Mouse (Mus musculus) midbrain, postnatal 0 days (tissue): Measurements from ENCODE around the gene Chd6. TPM values are rescaled to one million over a fixed set of nuclear protein-coding genes. Genes with fewer than 3 reads are reported as not detected.
"Not testable (repeated sequence)": the region's sequence is repeated elsewhere in the genome, so short reads cannot be mapped to it uniquely, and the experiment has no call there.

ENCODE experiments used
- ATAC-seq: fragments of 200-750 bp; cut with Nextera tagmentation; 2 replicates; pipeline ENCODE4 v1.8.0; 2017; ENCODE audit warnings: moderate number of reproducible peaks, mild to moderate bottlenecking, moderate TSS enrichment, moderate library complexity; ENCODE audit not compliant: low FRiP score
- DNase-seq: peaks from one replicate; pipeline ENCODE4 v3.0.0-alpha.2; 2015; ENCODE audit warnings: low spot score
- H3K27ac ChIP-seq: fragments of 300-500 bp; sonication (generic); 2 replicates; pipeline ENCODE4 v1.5.1; 2014; ENCODE audit warnings: low read depth, mild to moderate bottlenecking, low read length, mixed read lengths
- H3K27me3 ChIP-seq: fragments of 300-500 bp; sonication (generic); 2 replicates; pipeline ENCODE4 v1.6.1; 2014; ENCODE audit warnings: low read length, control low read depth, mixed read lengths; ENCODE audit not compliant: insufficient read depth
- H3K36me3 ChIP-seq: fragments of 300-500 bp; sonication (generic); 2 replicates; pipeline ENCODE4 v1.6.1; 2014; ENCODE audit warnings: low read length, control low read depth, mixed read lengths; ENCODE audit not compliant: insufficient read depth
- H3K4me1 ChIP-seq: fragments of 300-500 bp; sonication (generic); 2 replicates; pipeline ENCODE4 v1.6.1; 2014; ENCODE audit warnings: mild to moderate bottlenecking, control low read depth, antibody characterized with exemption, low read length, mixed read lengths; ENCODE audit not compliant: insufficient read depth
- H3K4me2 ChIP-seq: fragments of 300-500 bp; sonication (generic); 2 replicates; pipeline ENCODE4 v1.6.1; 2014; ENCODE audit warnings: low read depth, mild to moderate bottlenecking, low read length, mixed read lengths; ENCODE audit not compliant: poor library complexity, severe bottlenecking
- H3K4me3 ChIP-seq: fragments of 300-500 bp; sonication (generic); 2 replicates; pipeline ENCODE4 v1.5.1; 2014; ENCODE audit warnings: low read depth, mild to moderate bottlenecking, low read length, moderate library complexity
- H3K9ac ChIP-seq: fragments of 300-500 bp; sonication (generic); replicated peaks from 2 replicates; pipeline ENCODE4 v1.6.1; 2014; ENCODE audit warnings: mild to moderate bottlenecking, low read length, moderate library complexity, mixed read lengths; ENCODE audit not compliant: poor library complexity, severe bottlenecking
- H3K9me3 ChIP-seq: fragments of 300-500 bp; sonication (generic); 2 replicates; pipeline ENCODE4 v1.6.1; 2016; ENCODE audit warnings: low read length, control low read depth
- CTCF ChIP-seq: IDR thresholded peaks from 2 replicates; pipeline ENCODE4 v1.5.1; 2016; ENCODE audit warnings: antibody characterized with exemption, mild to moderate bottlenecking
- WGBS: fragments of 180-500 bp; shearing (Covaris S2); extraction: QIAGEN DNeasy Blood & Tissue Kit; methylation state at CpG from one replicate; pipeline ENCODE4 v1.1.7; 2014; 5-methylcytosine and 5-hydroxymethylcytosine counted together
- polyA plus RNA-seq: library from polyadenylated mRNA; unstranded; fragments of >200 nt; fragmentation: Nextera tagmentation; extraction: Ambion mirVana; gene quantifications from 2 replicates; pipeline ENCODE4 v1.2.1, GENCODE M21; 2015
- total RNA-seq: library from RNA; depleted of rRNA; stranded (reverse); fragments of >200 nt; gene quantifications from 2 replicates; pipeline ENCODE4 v1.2.3, GENCODE M21; 2014

Gene Chd6
- total and polyA plus RNA-seq, 2 experiments from 2014 or later: 26.6 to 58.3 TPM

DNA sequence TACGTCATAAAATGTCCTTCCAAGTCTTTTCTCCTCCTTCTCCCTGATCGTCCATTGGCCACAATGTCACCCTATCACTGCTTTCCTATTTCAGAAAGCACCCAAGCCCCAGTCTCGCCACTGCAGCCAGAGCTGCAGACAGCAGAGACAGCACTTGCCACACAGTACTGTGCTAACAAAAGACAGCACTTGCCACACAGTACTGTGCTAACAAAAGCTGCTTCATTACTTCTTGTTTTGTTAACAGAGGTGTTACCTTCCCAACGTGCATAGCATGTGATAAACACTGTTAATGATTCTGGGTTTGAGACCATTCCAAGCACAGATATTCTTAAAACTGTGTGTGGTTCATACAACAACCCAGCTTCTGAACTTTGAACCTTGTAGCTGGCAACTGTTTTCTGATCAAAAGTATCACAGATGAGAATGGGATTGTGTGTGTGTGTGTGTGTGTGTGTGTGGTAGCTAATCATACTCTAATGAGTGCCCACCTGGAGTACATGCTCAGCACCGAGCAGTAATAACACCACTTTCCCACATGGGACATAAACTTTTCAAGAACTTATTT is 135.1 kb downstream of the Chd6 start:
- no peak overlapping the region for H3K4me2 ChIP-seq
- H3K4me1 ChIP-seq: no peaks in the 10 kb centered on the region
- no peaks in the 10 kb centered on the region for H3K9me3 ChIP-seq
- H3K4me3 ChIP-seq: no peak overlapping the region
- H3K36me3 ChIP-seq: peaks cover 38% of the 10 kb centered on the region
- H3K27me3 ChIP-seq: no peaks in the 10 kb centered on the region
- no peak for DNase-seq
- no peak overlapping the region for H3K27ac ChIP-seq
- TF ChIP-seq CTCF: no peak
- ATAC-seq: no peak
- 89% methylated on average over 5 of the region's 5 CpGs for WGBS
- H3K9ac ChIP-seq: no peak overlapping the region

GRCm38 (mm10) chr2:160972103-160972792 is 136.6 kb downstream of the Chd6 start:
- peak overlapping the region; percentile 47; the same call in 1 of the 2 replicates for H3K27ac ChIP-seq
- peak; percentile 42 for DNase-seq
- H3K9me3 ChIP-seq: no peaks in the 10 kb centered on the region
- H3K36me3 ChIP-seq: peaks cover 44% of the 10 kb centered on the region
- no peak for TF ChIP-seq CTCF
- no peaks in the 10 kb centered on the region for H3K4me1 ChIP-seq
- no peak overlapping the region for H3K4me3 ChIP-seq
- H3K27me3 ChIP-seq: no peaks in the 10 kb centered on the region
- H3K9ac ChIP-seq: no peak overlapping the region
- no peak overlapping the region for H3K4me2 ChIP-seq
- 81% methylated on average over 7 of the region's 7 CpGs for WGBS
- ATAC-seq: no peak

DNA sequence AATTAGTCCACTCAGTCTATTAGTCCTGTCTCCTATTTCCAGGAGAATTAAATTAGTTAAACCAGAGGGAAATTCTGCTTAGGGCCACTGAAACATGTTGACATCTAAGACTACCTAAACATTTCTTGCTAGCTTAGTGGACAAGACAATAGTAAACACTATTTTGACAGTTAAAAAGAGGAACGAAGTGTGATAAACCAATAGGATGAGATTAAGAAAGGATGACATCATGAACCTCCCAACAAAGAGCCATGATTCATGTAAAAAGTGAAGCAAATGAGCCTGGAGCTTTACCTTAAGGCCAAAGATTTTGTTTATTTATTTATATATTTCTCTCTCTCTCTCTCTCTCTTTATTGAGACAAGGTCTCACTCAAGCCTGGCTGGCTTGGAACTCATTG is 146.7 kb downstream of the Chd6 start:
- 97% methylated on average over 1 of the region's 1 CpGs for WGBS
- TF ChIP-seq CTCF: no peak
- peaks cover 64% of the 10 kb centered on the region for H3K36me3 ChIP-seq
- no peaks in the 10 kb centered on the region for H3K9me3 ChIP-seq
- no peak overlapping the region for H3K4me2 ChIP-seq
- DNase-seq (no peak), ATAC-seq (no peak)
- H3K9ac ChIP-seq: no peak overlapping the region
- H3K27ac ChIP-seq: no peak overlapping the region
- no peaks in the 10 kb centered on the region for H3K27me3 ChIP-seq
- no peak overlapping the region for H3K4me3 ChIP-seq
- H3K4me1 ChIP-seq: no peaks in the 10 kb centered on the region

- Histone ChIP-seq H3K4me2 (no peak overlapping the region), H3K4me3 (no peak overlapping the region), H3K27ac (no peak overlapping the region), H3K36me3 (peaks cover 65% of the 10 kb centered on the region), H3K27me3 (no peaks in the 10 kb centered on the region), H3K9me3 (no peaks in the 10 kb centered on the region), H3K4me1 (no peaks in the 10 kb centered on the region), H3K9ac (no peak overlapping the region)
- TF ChIP-seq CTCF: no peak
- 93% methylated on average over 6 of the region's 6 CpGs for WGBS
- no peak for DNase-seq
- no peak for ATAC-seq
These were observed 147.8 kb downstream of the Chd6 start for GRCm38 (mm10) chr2:160960956-160961646.

GRCm38 (mm10) chr2:160959901-160960300 is 149.0 kb downstream of the Chd6 start:
- Histone ChIP-seq H3K27ac (no peak overlapping the region), H3K36me3 (peaks cover 63% of the 10 kb centered on the region), H3K4me1 (no peaks in the 10 kb centered on the region), H3K4me3 (no peak overlapping the region), H3K9ac (no peak overlapping the region), H3K4me2 (no peak overlapping the region), H3K27me3 (no peaks in the 10 kb centered on the region), H3K9me3 (no peaks in the 10 kb centered on the region)
- 91% methylated on average over 5 of the region's 5 CpGs for WGBS
- ATAC-seq (no peak), DNase-seq (no peak)
- no peak for TF ChIP-seq CTCF

GRCm38 (mm10) chr2:160958737-160959136 is 150.1 kb downstream of the Chd6 start:
- Histone ChIP-seq H3K36me3 (peaks cover 66% of the 10 kb centered on the region), H3K27me3 (no peaks in the 10 kb centered on the region), H3K4me2 (no peak overlapping the region), H3K9me3 (no peaks in the 10 kb centered on the region), H3K27ac (no peak overlapping the region), H3K4me1 (no peaks in the 10 kb centered on the region), H3K4me3 (no peak overlapping the region), H3K9ac (no peak overlapping the region)
- peak; percentile 24 for DNase-seq
- 93% methylated on average over 5 of the region's 5 CpGs for WGBS
- ATAC-seq: no peak
- peak; percentile 58 for TF ChIP-seq CTCF

- peaks cover 69% of the 10 kb centered on the region for H3K36me3 ChIP-seq
- DNase-seq, ATAC-seq, H3K9ac ChIP-seq, H3K27ac ChIP-seq, H3K4me1 ChIP-seq, H3K4me2 ChIP-seq, H3K4me3 ChIP-seq, H3K27me3 ChIP-seq, H3K9me3 ChIP-seq: not testable (repeated sequence)
These were observed 151.1 kb downstream of the Chd6 start for GRCm38 (mm10) chr2:160957801-160958200.

GRCm38 (mm10) chr2:160957307-160957706 is 151.6 kb downstream of the Chd6 start:
- H3K9me3 ChIP-seq, H3K27ac ChIP-seq, H3K9ac ChIP-seq, H3K4me2 ChIP-seq, H3K27me3 ChIP-seq, ATAC-seq, H3K4me3 ChIP-seq, H3K4me1 ChIP-seq, DNase-seq: not testable (repeated sequence)
- peaks cover 66% of the 10 kb centered on the region for H3K36me3 ChIP-seq
